Comparison of ENCODE assay signal across 7 mouse cellular contexts in the genomic region with DNA sequence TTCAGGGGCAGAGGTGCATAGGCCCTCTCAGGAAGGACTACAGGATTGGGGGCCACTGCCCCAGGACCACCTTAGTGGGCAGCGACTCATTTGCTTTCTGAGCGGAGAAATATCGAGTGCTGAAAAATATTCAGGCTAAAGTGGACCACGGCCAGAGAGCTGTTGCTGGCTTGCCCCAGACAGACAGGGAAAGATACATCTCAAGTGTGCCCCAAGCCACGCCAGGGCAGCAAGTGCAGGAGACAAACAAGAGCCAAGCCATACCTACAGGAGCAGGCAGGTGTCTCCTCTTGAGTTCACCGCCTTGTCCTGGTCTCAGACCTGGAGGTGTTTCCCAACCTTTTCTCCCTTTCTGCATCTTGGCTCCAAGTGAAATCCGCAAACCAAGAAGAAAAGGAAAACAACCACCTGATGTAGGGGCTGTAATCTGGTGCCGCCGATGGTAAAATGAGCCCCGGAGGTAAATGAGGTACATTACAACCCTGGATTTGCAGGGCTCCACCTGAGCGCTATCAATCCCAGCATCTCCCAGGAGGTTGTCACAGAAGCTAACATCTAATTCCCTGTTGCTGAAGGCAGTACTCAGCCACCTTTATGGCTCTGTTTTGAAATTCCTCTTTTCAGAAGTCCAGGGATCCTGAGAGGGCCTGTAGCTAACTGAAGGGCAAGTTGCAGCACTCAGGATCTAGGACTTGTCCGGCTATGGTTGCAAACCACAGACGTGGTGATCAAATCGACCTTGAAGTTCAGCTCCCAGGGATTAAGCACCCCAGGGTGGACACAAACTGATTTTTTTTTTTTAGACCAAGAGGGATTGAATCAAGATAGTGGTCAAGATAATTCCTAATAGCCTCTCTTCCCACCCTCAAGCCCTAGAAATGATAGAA. TPM values are rescaled to one million over a fixed set of nuclear protein-coding genes. Genes with fewer than 3 reads are reported as not detected.
A peak's percentile ranks its signal among the peaks of the same experiment; 100 is the strongest.
DNase-seq lines count a peak whose midpoint lies in the region; ATAC-seq lines count a peak whose summit lies in the region.

No protein-coding gene starts in this region.

- no peaks in the 10 kb centered on the region for H3K36me3 ChIP-seq in lung, embryonic 15.5 days
- no peaks in the 10 kb centered on the region for H3K36me3 ChIP-seq in forebrain, embryonic 15.5 days
- no peaks in the 10 kb centered on the region for H3K36me3 ChIP-seq in limb, embryonic 11.5 days (ENCODE audit: control insufficient read depth, insufficient read depth, low read length)
- H3K36me3 ChIP-seq in stomach, embryonic 14.5 days (ENCODE audit: control insufficient read depth, insufficient read depth, low read length): no peaks in the 10 kb centered on the region

- H3K27me3 ChIP-seq in lung, embryonic 15.5 days: no peaks in the 10 kb centered on the region
- H3K27me3 ChIP-seq in forebrain, embryonic 15.5 days: no peaks in the 10 kb centered on the region
- no peaks in the 10 kb centered on the region for H3K27me3 ChIP-seq in limb, embryonic 11.5 days (ENCODE audit: control insufficient read depth, insufficient read depth, low read length)
- no peaks in the 10 kb centered on the region for H3K27me3 ChIP-seq in stomach, embryonic 14.5 days (ENCODE audit: control insufficient read depth, insufficient read depth, low read length)

- peak overlapping the region; percentile 38 for H3K9ac ChIP-seq in lung, embryonic 15.5 days
- H3K9ac ChIP-seq in forebrain, embryonic 15.5 days (replicated peaks): peak overlapping the region; percentile 22
- H3K9ac ChIP-seq in limb, embryonic 11.5 days (ENCODE audit: low read length): peak overlapping the region; percentile 99
- H3K9ac ChIP-seq in stomach, embryonic 14.5 days (replicated peaks; ENCODE audit: low read depth, low read length): peak overlapping the region; percentile 36; the same call in 1 of the 2 replicates

- no peak for DNase-seq in lung, postnatal 14 days
- no peak for DNase-seq in limb, embryonic 11.5 days (ENCODE audit: low spot score)
- no peak for DNase-seq in yolk sac, embryonic 10.5 days (ENCODE audit: low spot score)
- no peak for DNase-seq in retina, postnatal 1 day

- WGBS in lung, embryonic 15.5 days: 40% methylated on average over 14 of the region's 14 CpGs
- WGBS in forebrain, embryonic 15.5 days: 41% methylated on average over 14 of the region's 14 CpGs
- 25% methylated on average over 14 of the region's 14 CpGs for WGBS in limb, embryonic 11.5 days
- WGBS in stomach, embryonic 14.5 days: 38% methylated on average over 14 of the region's 14 CpGs

- H3K27ac ChIP-seq in lung, embryonic 15.5 days: peak overlapping the region; percentile 78
- H3K27ac ChIP-seq in forebrain, embryonic 15.5 days (replicated peaks): peak overlapping the region; percentile 96
- 0 out of 2 replicates have a peak overlapping the region, but pooled peaks have one; percentile 39 for H3K27ac ChIP-seq in limb, embryonic 11.5 days (replicated peaks; ENCODE audit: low read depth, low read length)
- H3K27ac ChIP-seq in stomach, embryonic 14.5 days (ENCODE audit: low read length): peak overlapping the region; percentile 97

- ATAC-seq in lung, embryonic 15.5 days (ENCODE audit: borderline replicate concordance, extremely low read depth, low FRiP score, low TSS enrichment): no peak
- ATAC-seq in forebrain, embryonic 15.5 days (replicated peaks): no peak; the same call in none of the 2 replicates
- ATAC-seq in limb, embryonic 11.5 days (ENCODE audit: insufficient number of reproducible peaks, low FRiP score, low TSS enrichment, low read depth): no peak
- ATAC-seq in stomach, embryonic 14.5 days (ENCODE audit: insufficient number of reproducible peaks, insufficient read depth, low FRiP score, low read depth): no peak

- H3K9me3 ChIP-seq in lung, embryonic 15.5 days: no peaks in the 10 kb centered on the region
- H3K9me3 ChIP-seq in forebrain, embryonic 15.5 days: no peaks in the 10 kb centered on the region
- H3K9me3 ChIP-seq in limb, embryonic 11.5 days (ENCODE audit: control insufficient read depth, low read length): no peaks in the 10 kb centered on the region
- no peaks in the 10 kb centered on the region for H3K9me3 ChIP-seq in stomach, embryonic 14.5 days (ENCODE audit: control insufficient read depth, low read depth, low read length)

- H3K4me3 ChIP-seq in lung, embryonic 15.5 days: peak overlapping the region; percentile 63
- peak overlapping the region; percentile 72 for H3K4me3 ChIP-seq in forebrain, embryonic 15.5 days
- H3K4me3 ChIP-seq in limb, embryonic 11.5 days (ENCODE audit: low read depth, low read length): peak overlapping the region; percentile 86
- peak overlapping the region; percentile 66 for H3K4me3 ChIP-seq in stomach, embryonic 14.5 days (ENCODE audit: low read depth, low read length)

- H3K4me1 ChIP-seq in lung, embryonic 15.5 days: peaks cover 24% of the 10 kb centered on the region
- H3K4me1 ChIP-seq in forebrain, embryonic 15.5 days: peaks cover 20% of the 10 kb centered on the region
- peaks cover 14% of the 10 kb centered on the region for H3K4me1 ChIP-seq in limb, embryonic 11.5 days (ENCODE audit: control insufficient read depth, insufficient read depth, low read length)
- H3K4me1 ChIP-seq in stomach, embryonic 14.5 days (ENCODE audit: control insufficient read depth, insufficient read depth, low read length): peaks cover 22% of the 10 kb centered on the region

- peak overlapping the region; percentile 87 for H3K4me2 ChIP-seq in lung, embryonic 15.5 days
- peak overlapping the region; percentile 42 for H3K4me2 ChIP-seq in forebrain, embryonic 15.5 days (replicated peaks)
- H3K4me2 ChIP-seq in limb, embryonic 11.5 days (ENCODE audit: low read depth, severe bottlenecking): peak overlapping the region; percentile 72
- H3K4me2 ChIP-seq in stomach, embryonic 14.5 days (replicated peaks; ENCODE audit: low read depth, low read length): peak overlapping the region; percentile 94

RNA-seq across cellular contexts. Expression of a gene that starts 39.6 kb away (rescaled TPM):
- 91.2 and 92.1 TPM in 2 replicates for polyA plus RNA-seq in lung, embryonic 15.5 days (2015; fragmentation: Nextera tagmentation; extraction: Ambion mirVana)
- polyA plus RNA-seq in forebrain, embryonic 15.5 days (2015; fragmentation: Nextera tagmentation; extraction: Ambion mirVana): 97.7 and 98.9 TPM in 2 replicates
- 46.1 and 53.2 TPM in 2 replicates for polyA plus RNA-seq in limb, embryonic 11.5 days (2014; fragmentation: Nextera tagmentation; extraction: Ambion mirVana)
- 68.4 and 71.1 TPM in 2 replicates for polyA plus RNA-seq in stomach, embryonic 14.5 days (2014; fragmentation: Nextera tagmentation; extraction: Ambion mirVana)

RNA-seq across cellular contexts. Expression of a gene that starts 42.0 kb away (rescaled TPM):
- polyA plus RNA-seq in lung, embryonic 15.5 days (2015; fragmentation: Nextera tagmentation; extraction: Ambion mirVana): 8.7 and 9.2 TPM in 2 replicates
- 15.4 and 16.1 TPM in 2 replicates for polyA plus RNA-seq in forebrain, embryonic 15.5 days (2015; fragmentation: Nextera tagmentation; extraction: Ambion mirVana)
- polyA plus RNA-seq in limb, embryonic 11.5 days (2014; fragmentation: Nextera tagmentation; extraction: Ambion mirVana): 24.9 and 27.6 TPM in 2 replicates
- 12.2 and 13.4 TPM in 2 replicates for polyA plus RNA-seq in stomach, embryonic 14.5 days (2014; fragmentation: Nextera tagmentation; extraction: Ambion mirVana)

Comparison
In these comparisons a context has a peak if more than half of its experiments do, and no peak if none do; other contexts are left out.
1. H3K27ac ChIP-seq: peak in every context shown above with its lines; median percentile 97 in stomach, embryonic 14.5 days; 96 in forebrain, embryonic 15.5 days; 78 in lung, embryonic 15.5 days; 39 in limb, embryonic 11.5 days.
2. H3K4me2 ChIP-seq: peak in every context shown above with its lines; median percentile 94 in stomach, embryonic 14.5 days; 87 in lung, embryonic 15.5 days; 72 in limb, embryonic 11.5 days; 42 in forebrain, embryonic 15.5 days.
3. H3K9ac ChIP-seq: peak in every context shown above with its lines; median percentile 99 in limb, embryonic 11.5 days; 38 in lung, embryonic 15.5 days; 36 in stomach, embryonic 14.5 days; 22 in forebrain, embryonic 15.5 days.